Mouse (Mus musculus): ENCODE measurements around the gene Psd.

- no peak for TF ChIP-seq POLR2A (IDR thresholded peaks at IDR 0.05; ENCODE audit: borderline replicate concordance, low read depth, low read length)
- no peak for TF ChIP-seq CTCF (IDR thresholded peaks at IDR 0.05; ENCODE audit: low read depth, low read length)
Measured at GRCm38 (mm10) chr19:46327531-46328064, 642 bp upstream of the Psd start.
